Mouse (Mus musculus) olfactory bulb, adult 2 months (tissue): ENCODE data around the gene Ptprn2.

Experiments
- CTCF ChIP-seq: fragments of 200-500 bp; IDR thresholded peaks from 2 replicates; pipeline ENCODE4 v1.5.1; 2012; ENCODE audit warnings: low read depth, mild to moderate bottlenecking, low read length, moderate library complexity; ENCODE audit not compliant: insufficient read depth
- POLR2A ChIP-seq: fragments of 200-500 bp; IDR thresholded peaks from 2 replicates; pipeline ENCODE4 v1.6.1; 2012; ENCODE audit warnings: mild to moderate bottlenecking, low read depth, low read length, moderate library complexity; ENCODE audit not compliant: insufficient read depth

DNA sequence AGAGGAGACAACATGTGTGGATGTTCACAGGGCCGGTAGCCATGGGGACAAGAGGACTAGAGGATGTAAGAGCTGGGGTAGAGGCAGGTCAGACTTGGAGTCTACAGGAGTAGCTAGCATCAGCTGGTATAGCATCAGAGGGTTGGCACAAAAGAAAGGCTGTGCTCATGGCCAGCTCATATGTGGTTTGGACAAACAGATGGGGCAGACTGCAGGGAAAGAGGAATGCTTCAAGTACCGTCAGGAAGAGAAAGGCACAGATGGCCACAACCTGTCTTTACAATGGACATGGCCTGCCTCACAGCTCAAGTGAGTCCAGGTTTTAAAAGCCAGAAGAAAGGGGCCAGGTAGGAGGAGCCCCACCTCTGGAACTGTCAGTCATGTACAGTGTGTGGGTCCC lies 776.5 kb downstream of the Ptprn2 start:
- TF ChIP-seq CTCF: no peak
- TF ChIP-seq POLR2A: no peak
